Mouse (Mus musculus): ENCODE data around the gene Itga8.

- TF ChIP-seq CTCF (IDR thresholded peaks at IDR 0.05; ENCODE audit: control insufficient read depth, insufficient read depth, insufficient replicate concordance, low read depth, low read length) (no peak), POLR2A (IDR thresholded peaks at IDR 0.05; ENCODE audit: control insufficient read depth, low read depth, low read length) (no peak)
These were observed 145.3 kb downstream of the Itga8 start for GRCm38 (mm10) chr2:12156401-12156800.
